Mouse (Mus musculus): ENCODE data around the gene Pfn1. TPM values are rescaled to one million over a fixed set of nuclear protein-coding genes. Genes with fewer than 3 reads are reported as not detected.

Pfn1 gene
- polyA plus RNA-seq, 1 experiment from 2014 or later: 578 TPM

- Histone ChIP-seq H3K27ac (ENCODE audit: low read depth, low read length) (no peak overlapping the region), H3K4me3 (ENCODE audit: low read depth, low read length) (no peak overlapping the region), H3K36me3 (ENCODE audit: control insufficient read depth, insufficient read depth, low read length) (peaks cover 43% of the 10 kb centered on the region), H3K9me3 (ENCODE audit: control insufficient read depth, low read length) (no peaks in the 10 kb centered on the region), H3K4me2 (ENCODE audit: low read depth, low read length) (no peak overlapping the region), H3K9ac (replicated peaks; ENCODE audit: low read depth, low read length) (no peak overlapping the region), H3K4me1 (ENCODE audit: control insufficient read depth, insufficient read depth, low read length) (peaks cover 5% of the 10 kb centered on the region; the same call in 1 of the 2 replicates), H3K27me3 (ENCODE audit: control insufficient read depth, insufficient read depth, low read length) (no peaks in the 10 kb centered on the region)
- no peak for ATAC-seq (ENCODE audit: low read depth)
- WGBS: 97% methylated on average over 8 of the region's 8 CpGs
Observed at GRCm38 (mm10) chr11:70679361-70679760, 24.9 kb upstream of the Pfn1 start.

GRCm38 (mm10) chr11:70678576-70678975, 24.1 kb upstream of the Pfn1 start:
- no peak overlapping the region for H3K4me3 ChIP-seq (ENCODE audit: low read depth, low read length)
- peaks cover 43% of the 10 kb centered on the region for H3K36me3 ChIP-seq (ENCODE audit: control insufficient read depth, insufficient read depth, low read length)
- H3K27ac ChIP-seq (ENCODE audit: low read depth, low read length): no peak overlapping the region
- 60% methylated on average over 2 of the region's 2 CpGs for WGBS
- no peak for ATAC-seq (ENCODE audit: low read depth)
- no peak overlapping the region for H3K4me2 ChIP-seq (ENCODE audit: low read depth, low read length)
- H3K9me3 ChIP-seq (ENCODE audit: control insufficient read depth, low read length): no peaks in the 10 kb centered on the region
- H3K4me1 ChIP-seq (ENCODE audit: control insufficient read depth, insufficient read depth, low read length): peaks cover 5% of the 10 kb centered on the region; the same call in 1 of the 2 replicates
- no peaks in the 10 kb centered on the region for H3K27me3 ChIP-seq (ENCODE audit: control insufficient read depth, insufficient read depth, low read length)
- H3K9ac ChIP-seq (replicated peaks; ENCODE audit: low read depth, low read length): no peak overlapping the region

- WGBS: 82% methylated on average over 9 of the region's 9 CpGs
- no peak overlapping the region for H3K4me3 ChIP-seq (ENCODE audit: low read depth, low read length)
- H3K27me3 ChIP-seq (ENCODE audit: control insufficient read depth, insufficient read depth, low read length): no peaks in the 10 kb centered on the region
- peaks cover 5% of the 10 kb centered on the region; the same call in 1 of the 2 replicates for H3K4me1 ChIP-seq (ENCODE audit: control insufficient read depth, insufficient read depth, low read length)
- no peaks in the 10 kb centered on the region for H3K9me3 ChIP-seq (ENCODE audit: control insufficient read depth, low read length)
- H3K9ac ChIP-seq (replicated peaks; ENCODE audit: low read depth, low read length): no peak overlapping the region
- ATAC-seq (ENCODE audit: low read depth): no peak
- H3K27ac ChIP-seq (ENCODE audit: low read depth, low read length): no peak overlapping the region
- peaks cover 38% of the 10 kb centered on the region for H3K36me3 ChIP-seq (ENCODE audit: control insufficient read depth, insufficient read depth, low read length)
- H3K4me2 ChIP-seq (ENCODE audit: low read depth, low read length): no peak overlapping the region
Observed at GRCm38 (mm10) chr11:70678092-70678491, 23.6 kb upstream of the Pfn1 start.

- Histone ChIP-seq H3K27ac (ENCODE audit: low read depth, low read length) (no peak overlapping the region), H3K9ac (replicated peaks; ENCODE audit: low read depth, low read length) (no peak overlapping the region), H3K27me3 (ENCODE audit: control insufficient read depth, insufficient read depth, low read length) (no peaks in the 10 kb centered on the region), H3K4me2 (ENCODE audit: low read depth, low read length) (no peak overlapping the region), H3K4me1 (ENCODE audit: control insufficient read depth, insufficient read depth, low read length) (peaks cover 6% of the 10 kb centered on the region; the same call in 1 of the 2 replicates), H3K36me3 (ENCODE audit: control insufficient read depth, insufficient read depth, low read length) (peaks cover 28% of the 10 kb centered on the region; the same call in 1 of the 2 replicates), H3K9me3 (ENCODE audit: control insufficient read depth, low read length) (no peaks in the 10 kb centered on the region), H3K4me3 (ENCODE audit: low read depth, low read length) (no peak overlapping the region)
- no peak for ATAC-seq (ENCODE audit: low read depth)
- WGBS: 70% methylated on average over 11 of the region's 11 CpGs
Observed at GRCm38 (mm10) chr11:70674501-70674900, 20.1 kb upstream of the Pfn1 start.

GRCm38 (mm10) chr11:70674014-70674413, 19.6 kb upstream of the Pfn1 start:
- H3K4me1 ChIP-seq (ENCODE audit: control insufficient read depth, insufficient read depth, low read length): peaks cover 6% of the 10 kb centered on the region; the same call in 1 of the 2 replicates
- H3K9ac ChIP-seq (replicated peaks; ENCODE audit: low read depth, low read length): no peak overlapping the region
- no peak overlapping the region for H3K4me2 ChIP-seq (ENCODE audit: low read depth, low read length)
- 60% methylated on average over 6 of the region's 6 CpGs for WGBS
- peaks cover 23% of the 10 kb centered on the region; the same call in 1 of the 2 replicates for H3K36me3 ChIP-seq (ENCODE audit: control insufficient read depth, insufficient read depth, low read length)
- ATAC-seq (ENCODE audit: low read depth): no peak
- no peaks in the 10 kb centered on the region for H3K27me3 ChIP-seq (ENCODE audit: control insufficient read depth, insufficient read depth, low read length)
- H3K4me3 ChIP-seq (ENCODE audit: low read depth, low read length): no peak overlapping the region
- no peak overlapping the region for H3K27ac ChIP-seq (ENCODE audit: low read depth, low read length)
- H3K9me3 ChIP-seq (ENCODE audit: control insufficient read depth, low read length): no peaks in the 10 kb centered on the region

GRCm38 (mm10) chr11:70671333-70672047, 17.0 kb upstream of the Pfn1 start:
- Histone ChIP-seq H3K27ac (ENCODE audit: low read depth, low read length) (no peak overlapping the region), H3K27me3 (ENCODE audit: control insufficient read depth, insufficient read depth, low read length) (no peaks in the 10 kb centered on the region), H3K4me3 (ENCODE audit: low read depth, low read length) (no peak overlapping the region), H3K36me3 (ENCODE audit: control insufficient read depth, insufficient read depth, low read length) (peaks cover 23% of the 10 kb centered on the region; the same call in 1 of the 2 replicates), H3K9me3 (ENCODE audit: control insufficient read depth, low read length) (no peaks in the 10 kb centered on the region), H3K4me2 (ENCODE audit: low read depth, low read length) (no peak overlapping the region), H3K4me1 (ENCODE audit: control insufficient read depth, insufficient read depth, low read length) (peaks cover 14% of the 10 kb centered on the region), H3K9ac (replicated peaks; ENCODE audit: low read depth, low read length) (no peak overlapping the region)
- no peak for ATAC-seq (ENCODE audit: low read depth)
- WGBS: 84% methylated on average over 16 of the region's 16 CpGs

- peaks cover 14% of the 10 kb centered on the region for H3K4me1 ChIP-seq (ENCODE audit: control insufficient read depth, insufficient read depth, low read length)
- H3K27me3 ChIP-seq (ENCODE audit: control insufficient read depth, insufficient read depth, low read length): no peaks in the 10 kb centered on the region
- H3K4me2 ChIP-seq (ENCODE audit: low read depth, low read length): peak overlapping the region; percentile 61
- ATAC-seq (ENCODE audit: low read depth): no peak
- H3K36me3 ChIP-seq (ENCODE audit: control insufficient read depth, insufficient read depth, low read length): peaks cover 24% of the 10 kb centered on the region; the same call in 1 of the 2 replicates
- no peaks in the 10 kb centered on the region for H3K9me3 ChIP-seq (ENCODE audit: control insufficient read depth, low read length)
- H3K27ac ChIP-seq (ENCODE audit: low read depth, low read length): peak overlapping the region; percentile 93
- WGBS: 44% methylated on average over 14 of the region's 14 CpGs
- H3K9ac ChIP-seq (replicated peaks; ENCODE audit: low read depth, low read length): peak overlapping the region; percentile 64
- H3K4me3 ChIP-seq (ENCODE audit: low read depth, low read length): peak overlapping the region; percentile 64
Observed at GRCm38 (mm10) chr11:70670483-70670882, 16.0 kb upstream of the Pfn1 start.

- peak overlapping the region; percentile 61 for H3K4me2 ChIP-seq (ENCODE audit: low read depth, low read length)
- H3K27me3 ChIP-seq (ENCODE audit: control insufficient read depth, insufficient read depth, low read length): no peaks in the 10 kb centered on the region
- peak overlapping the region; percentile 93 for H3K27ac ChIP-seq (ENCODE audit: low read depth, low read length)
- no peaks in the 10 kb centered on the region for H3K9me3 ChIP-seq (ENCODE audit: control insufficient read depth, low read length)
- ATAC-seq (ENCODE audit: low read depth): peak; percentile 39
- peak overlapping the region; percentile 64 for H3K9ac ChIP-seq (replicated peaks; ENCODE audit: low read depth, low read length)
- peaks cover 14% of the 10 kb centered on the region for H3K4me1 ChIP-seq (ENCODE audit: control insufficient read depth, insufficient read depth, low read length)
- peaks cover 26% of the 10 kb centered on the region for H3K36me3 ChIP-seq (ENCODE audit: control insufficient read depth, insufficient read depth, low read length)
- under 1% methylated on average over 31 of the region's 31 CpGs for WGBS
- H3K4me3 ChIP-seq (ENCODE audit: low read depth, low read length): peak overlapping the region; percentile 64
Observed at GRCm38 (mm10) chr11:70669582-70670345, 15.3 kb upstream of the Pfn1 start.
